Mouse (Mus musculus): ENCODE measurements around the gene 2610008E11Rik. TPM values are rescaled to one million over a fixed set of nuclear protein-coding genes. Genes with fewer than 3 reads are reported as not detected.

Gene 2610008E11Rik
- 52.7 and 55.8 TPM in 2 replicates for polyA plus RNA-seq (2016; fragmentation: Nextera tagmentation; extraction: Ambion mirVana)

- Histone ChIP-seq H3K9ac (replicated peaks) (peak within 1 kb of the TSS; percentile 96), H3K4me3 (peak within 1 kb of the TSS; percentile 89), H3K4me2 (replicated peaks) (peak within 1 kb of the TSS; percentile 73), H3K9me3 (no peaks in the 10 kb centered on the region), H3K27me3 (no peaks in the 10 kb centered on the region), H3K4me1 (peaks cover 22% of the 10 kb centered on the region), H3K36me3 (peaks cover 20% of the 10 kb centered on the region), H3K27ac (replicated peaks) (peak within 1 kb of the TSS; percentile 99)
- 0% methylated on average over 36 of the region's 36 CpGs for WGBS
- ATAC-seq (ENCODE audit: low FRiP score, low read depth) = peak; percentile 100
These were observed at the start of gene 2610008E11Rik for GRCm38 (mm10) chr10:79097161-79097754. Gene 2610008E11Rik (minus strand): TSS chr10:79097600.

GRCm38 (mm10) chr10:79116125-79116849 lies 18.9 kb upstream of the 2610008E11Rik start:
- 0 out of 2 replicates have a peak, but pooled peaks cover 3% of the 10 kb centered on the region for H3K4me1 ChIP-seq
- ATAC-seq (ENCODE audit: low FRiP score, low read depth) = peak; percentile 76
- no peak overlapping the region for H3K27ac ChIP-seq (replicated peaks)
- no peak overlapping the region for H3K4me2 ChIP-seq (replicated peaks)
- H3K36me3 ChIP-seq = no peaks in the 10 kb centered on the region
- H3K27me3 ChIP-seq = no peaks in the 10 kb centered on the region
- no peak overlapping the region for H3K4me3 ChIP-seq
- 55% methylated on average over 4 of the region's 4 CpGs for WGBS
- H3K9me3 ChIP-seq = no peaks in the 10 kb centered on the region
- H3K9ac ChIP-seq (replicated peaks) = no peak overlapping the region

DNA sequence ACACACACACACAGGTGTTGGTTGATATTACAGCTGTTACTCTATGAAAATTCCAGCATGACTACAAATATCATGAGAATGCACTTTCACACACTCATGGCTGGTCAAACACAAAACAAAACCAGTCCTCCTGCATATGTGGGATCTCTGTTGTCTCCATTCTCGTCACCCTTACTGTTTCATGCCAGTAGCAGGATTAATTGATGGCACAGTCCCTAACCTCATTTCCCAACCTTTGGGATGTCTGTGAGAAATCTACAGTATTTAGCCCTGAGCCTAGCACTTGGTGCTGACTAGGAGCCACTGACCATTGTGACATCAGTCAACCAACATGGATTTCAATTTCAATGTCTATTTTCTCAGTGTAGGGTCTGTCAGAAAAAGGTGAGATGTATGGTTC lies 17.7 kb upstream of the 2610008E11Rik start:
- WGBS = 71% methylated on average over 1 of the region's 1 CpGs
- no peak overlapping the region for H3K27ac ChIP-seq (replicated peaks)

DNA sequence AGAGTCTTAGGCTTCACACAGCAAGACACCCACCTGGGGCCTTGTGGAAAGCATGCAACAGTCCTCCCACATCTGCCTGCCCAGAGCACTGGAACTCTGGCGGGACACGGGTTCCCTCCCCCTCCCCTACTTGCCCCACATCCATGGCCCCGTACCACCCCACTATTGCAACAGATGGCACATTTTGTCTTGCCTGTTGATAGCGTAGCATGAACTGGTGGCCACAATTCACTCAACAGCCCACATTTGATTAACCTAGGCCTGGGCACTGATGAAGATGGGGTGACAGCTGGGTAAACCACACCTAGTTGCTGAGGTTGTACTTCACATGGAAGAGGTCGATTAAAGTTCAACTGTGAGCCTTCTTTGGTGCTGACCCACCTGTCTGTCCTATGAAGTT lies 13.1 kb upstream of the 2610008E11Rik start:
- H3K9me3 ChIP-seq = no peaks in the 10 kb centered on the region
- no peak overlapping the region for H3K4me3 ChIP-seq
- H3K27me3 ChIP-seq = no peaks in the 10 kb centered on the region
- no peak for ATAC-seq (ENCODE audit: low FRiP score, low read depth)
- no peak overlapping the region for H3K9ac ChIP-seq (replicated peaks)
- H3K4me1 ChIP-seq = no peaks in the 10 kb centered on the region
- H3K27ac ChIP-seq (replicated peaks) = no peak overlapping the region
- 82% methylated on average over 5 of the region's 5 CpGs for WGBS
- no peaks in the 10 kb centered on the region for H3K36me3 ChIP-seq
- no peak overlapping the region for H3K4me2 ChIP-seq (replicated peaks)

More for the DNA sequence above, 17.7 kb upstream of the 2610008E11Rik start:
- H3K4me3 ChIP-seq = no peak overlapping the region
- H3K4me1 ChIP-seq = 0 out of 2 replicates have a peak, but pooled peaks cover 3% of the 10 kb centered on the region
- no peak overlapping the region for H3K4me2 ChIP-seq (replicated peaks)
- H3K36me3 ChIP-seq = no peaks in the 10 kb centered on the region
- H3K27me3 ChIP-seq = no peaks in the 10 kb centered on the region
- ATAC-seq (ENCODE audit: low FRiP score, low read depth) = no peak
- H3K9ac ChIP-seq (replicated peaks) = no peak overlapping the region
- H3K9me3 ChIP-seq = no peaks in the 10 kb centered on the region

DNA sequence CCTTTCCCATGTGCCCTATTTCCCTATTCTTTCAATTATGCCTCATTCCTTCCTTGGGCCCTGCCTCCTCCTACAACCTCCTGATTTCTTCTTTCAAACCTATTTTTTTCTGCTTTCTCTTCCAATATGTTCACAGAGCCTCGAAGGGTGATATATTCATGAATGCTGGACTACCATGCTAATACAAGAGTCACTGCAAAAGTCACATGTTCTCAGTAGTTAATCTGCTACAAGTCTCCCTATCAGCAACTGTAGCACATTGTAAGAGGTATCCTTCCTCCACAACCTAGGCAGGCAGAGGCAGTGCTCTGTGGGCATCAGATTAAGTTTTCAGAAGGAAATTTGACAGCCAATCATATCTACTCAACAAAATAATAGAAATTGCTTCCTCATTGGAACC lies 11.8 kb upstream of the 2610008E11Rik start:
- 75% methylated on average over 1 of the region's 1 CpGs for WGBS

GRCm38 (mm10) chr10:79107531-79107930 lies 10.1 kb upstream of the 2610008E11Rik start:
- WGBS = 80% methylated on average over 2 of the region's 2 CpGs
- Histone ChIP-seq H3K36me3 (no peaks in the 10 kb centered on the region), H3K27me3 (no peaks in the 10 kb centered on the region), H3K4me1 (no peaks in the 10 kb centered on the region), H3K4me3 (no peak overlapping the region), H3K9me3 (no peaks in the 10 kb centered on the region), H3K9ac (replicated peaks) (no peak overlapping the region), H3K27ac (replicated peaks) (no peak overlapping the region), H3K4me2 (replicated peaks) (no peak overlapping the region)
- no peak for ATAC-seq (ENCODE audit: low FRiP score, low read depth)

More for the DNA sequence above, 11.8 kb upstream of the 2610008E11Rik start:
- Histone ChIP-seq H3K4me2 (replicated peaks) (no peak overlapping the region), H3K4me3 (no peak overlapping the region), H3K27ac (replicated peaks) (no peak overlapping the region), H3K27me3 (no peaks in the 10 kb centered on the region), H3K9me3 (no peaks in the 10 kb centered on the region), H3K9ac (replicated peaks) (no peak overlapping the region), H3K36me3 (no peaks in the 10 kb centered on the region), H3K4me1 (no peaks in the 10 kb centered on the region)
- ATAC-seq (ENCODE audit: low FRiP score, low read depth) = no peak

- 69% methylated on average over 8 of the region's 8 CpGs for WGBS
- ATAC-seq (ENCODE audit: low FRiP score, low read depth) = no peak
- no peaks in the 10 kb centered on the region for H3K4me1 ChIP-seq
- H3K9me3 ChIP-seq = no peaks in the 10 kb centered on the region
- H3K27me3 ChIP-seq = no peaks in the 10 kb centered on the region
- H3K4me2 ChIP-seq (replicated peaks) = no peak overlapping the region
- H3K36me3 ChIP-seq = no peaks in the 10 kb centered on the region
- H3K27ac ChIP-seq (replicated peaks) = no peak overlapping the region
- H3K9ac ChIP-seq (replicated peaks) = no peak overlapping the region
- no peak overlapping the region for H3K4me3 ChIP-seq
These were observed 9.2 kb upstream of the 2610008E11Rik start for GRCm38 (mm10) chr10:79106325-79107282.

- Histone ChIP-seq H3K9me3 (no peaks in the 10 kb centered on the region), H3K36me3 (peaks cover 25% of the 10 kb centered on the region), H3K27me3 (no peaks in the 10 kb centered on the region), H3K4me1 (peaks cover 22% of the 10 kb centered on the region), H3K27ac (replicated peaks) (peak overlapping the region; percentile 99), H3K4me3 (peak overlapping the region; percentile 89), H3K4me2 (replicated peaks) (peak overlapping the region; percentile 73), H3K9ac (replicated peaks) (peak overlapping the region; percentile 96)
- ATAC-seq (ENCODE audit: low FRiP score, low read depth) = no peak
- WGBS = 24% methylated on average over 2 of the region's 2 CpGs
These were observed 694 bp downstream of the 2610008E11Rik start for GRCm38 (mm10) chr10:79096706-79097105.

DNA sequence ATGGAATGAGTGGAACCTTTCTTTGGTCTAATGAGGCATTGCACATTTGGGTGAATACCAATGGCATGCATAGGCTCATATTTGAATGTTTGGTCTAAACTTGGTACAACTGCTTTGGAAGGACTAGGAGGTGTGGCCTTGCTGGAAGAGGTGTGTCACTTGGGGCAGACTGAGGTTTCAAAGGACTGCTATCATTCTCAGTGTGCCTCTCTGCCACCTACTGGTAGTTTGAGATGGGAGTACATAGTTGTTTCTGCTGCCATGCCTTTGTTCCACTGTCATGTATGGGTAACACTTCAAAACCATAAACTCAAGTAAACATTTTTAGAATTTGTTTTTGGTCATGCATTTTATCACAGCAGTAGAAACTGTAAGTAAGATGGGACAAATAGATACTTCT lies 5.7 kb downstream of the 2610008E11Rik start:
- peaks cover 22% of the 10 kb centered on the region for H3K4me1 ChIP-seq
- peaks cover 3% of the 10 kb centered on the region; the same call in 1 of the 2 replicates for H3K9me3 ChIP-seq
- H3K9ac ChIP-seq (replicated peaks) = no peak overlapping the region
- H3K27me3 ChIP-seq = no peaks in the 10 kb centered on the region
- H3K4me3 ChIP-seq = no peak overlapping the region
- H3K27ac ChIP-seq (replicated peaks) = no peak overlapping the region
- peaks cover 73% of the 10 kb centered on the region for H3K36me3 ChIP-seq
- ATAC-seq (ENCODE audit: low FRiP score, low read depth) = no peak
- H3K4me2 ChIP-seq (replicated peaks) = no peak overlapping the region

GRCm38 (mm10) chr10:79089000-79089399 lies 8.4 kb downstream of the 2610008E11Rik start:
- WGBS = 67% methylated on average over 4 of the region's 4 CpGs
- H3K36me3 ChIP-seq = peaks cover 73% of the 10 kb centered on the region
- H3K4me1 ChIP-seq = no peaks in the 10 kb centered on the region
- no peak overlapping the region for H3K27ac ChIP-seq (replicated peaks)
- H3K9me3 ChIP-seq = peaks cover 3% of the 10 kb centered on the region; the same call in 1 of the 2 replicates
- H3K4me3 ChIP-seq = no peak overlapping the region
- no peak for ATAC-seq (ENCODE audit: low FRiP score, low read depth)
- no peak overlapping the region for H3K9ac ChIP-seq (replicated peaks)
- H3K4me2 ChIP-seq (replicated peaks) = no peak overlapping the region
- no peaks in the 10 kb centered on the region for H3K27me3 ChIP-seq

DNA sequence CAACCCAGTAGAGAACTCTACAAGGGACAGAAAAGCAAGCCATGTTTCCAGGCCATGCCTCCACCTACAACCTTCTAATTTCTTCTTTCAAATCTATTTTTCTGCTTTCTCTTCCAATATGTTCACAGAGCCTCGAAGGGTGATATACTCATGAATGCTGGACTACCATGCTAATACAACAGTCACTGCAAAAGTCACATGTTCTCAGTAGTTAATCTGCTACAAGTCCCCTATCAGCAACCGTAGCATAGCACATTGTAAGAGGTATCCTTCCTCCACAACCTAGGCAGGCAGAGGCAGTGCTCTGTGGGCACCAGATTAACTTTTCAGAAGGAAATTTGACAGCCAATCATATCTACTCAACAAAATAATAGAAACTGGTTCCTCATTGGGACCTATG lies 10.8 kb downstream of the 2610008E11Rik start:
- H3K4me1 ChIP-seq = no peaks in the 10 kb centered on the region
- H3K27ac ChIP-seq (replicated peaks) = no peak overlapping the region
- H3K4me2 ChIP-seq (replicated peaks) = no peak overlapping the region
- no peak overlapping the region for H3K9ac ChIP-seq (replicated peaks)
- ATAC-seq (ENCODE audit: low FRiP score, low read depth) = no peak
- H3K4me3 ChIP-seq = no peak overlapping the region
- peaks cover 3% of the 10 kb centered on the region; the same call in 1 of the 2 replicates for H3K9me3 ChIP-seq
- WGBS = 98% methylated on average over 2 of the region's 2 CpGs
- H3K36me3 ChIP-seq = peaks cover 51% of the 10 kb centered on the region
- no peaks in the 10 kb centered on the region for H3K27me3 ChIP-seq
